Mouse (Mus musculus) MEL (cell line): ENCODE measurements around the gene Catsper1. TPM values are rescaled to one million over a fixed set of nuclear protein-coding genes. Genes with fewer than 3 reads are reported as not detected.

Experiments used
- DNase-seq: peaks from one replicate; pipeline ENCODE4 v3.0.0; 2011; ENCODE audit warnings: low read depth, low spot score
- H3K27ac ChIP-seq: 2 replicates; pipeline ENCODE4 v1.5.1; 2012; ENCODE audit warnings: low read depth, mild to moderate bottlenecking, control low read depth, low read length, moderate library complexity; ENCODE audit not compliant: control insufficient read depth
- H3K27me3 ChIP-seq, 2 experiments: fragments of 150-350 bp in 1 of 2; sonication (generic) in 1 of 2; 2 replicates each; pipeline ENCODE4 v1.6.1; 2012; ENCODE audit warnings: low read length in 2 of 2, mild to moderate bottlenecking in 2 of 2, improper control_type of control experiment in 1 of 2, moderate library complexity in 1 of 2; ENCODE audit not compliant: insufficient read depth in 2 of 2, control insufficient read depth in 1 of 2
- H3K36me3 ChIP-seq, 2 experiments: 2 replicates each; pipeline ENCODE4 v1.6.1; 2012 to 2014; ENCODE audit warnings: low read length in 2 of 2, improper control_type of control experiment in 1 of 2, inconsistent platforms in 1 of 2, mild to moderate bottlenecking in 1 of 2; ENCODE audit not compliant: insufficient read depth in 2 of 2, control insufficient read depth in 1 of 2
- H3K4me1 ChIP-seq, 2 experiments: fragments of 150-350 bp in 1 of 2; sonication (generic) in 1 of 2; 2 replicates each; pipeline ENCODE4 v1.6.1; 2012; ENCODE audit warnings: low read length in 2 of 2, improper control_type of control experiment in 1 of 2, mild to moderate bottlenecking in 1 of 2; ENCODE audit not compliant: insufficient read depth in 2 of 2, control insufficient read depth in 1 of 2
- H3K4me3 ChIP-seq, 2 experiments: fragments of 150-350 bp in 1 of 2; sonication (generic) in 1 of 2; 2 replicates each; pipeline ENCODE4 v1.5.1; 2012; ENCODE audit warnings: low read depth in 2 of 2, low read length in 2 of 2, mild to moderate bottlenecking in 2 of 2, moderate library complexity in 2 of 2, control low read depth in 1 of 2, improper control_type of control experiment in 1 of 2; ENCODE audit not compliant: control insufficient read depth in 1 of 2, insufficient read depth in 1 of 2
- H3K79me2 ChIP-seq: 2 replicates; pipeline ENCODE4 v1.6.1; 2012; ENCODE audit warnings: mild to moderate bottlenecking, low read length, moderate library complexity; ENCODE audit not compliant: control insufficient read depth, poor library complexity, insufficient read depth
- H3K9ac ChIP-seq: 2 replicates; pipeline ENCODE4 v1.6.1; 2012; ENCODE audit warnings: low read depth, mild to moderate bottlenecking, control low read depth, low read length, moderate library complexity; ENCODE audit not compliant: control insufficient read depth, poor library complexity, severe bottlenecking
- H3K9me3 ChIP-seq: fragments of 150-350 bp; sonication (generic); replicated peaks from 2 replicates; pipeline ENCODE4 v1.6.1; 2012; ENCODE audit warnings: mild to moderate bottlenecking, low read length, improper control_type of control experiment, moderate library complexity; ENCODE audit not compliant: insufficient read depth
- BHLHE40 ChIP-seq: IDR thresholded peaks from 2 replicates; pipeline ENCODE4 v1.6.1; 2012; ENCODE audit warnings: low read depth, mild to moderate bottlenecking, inconsistent platforms, low read length, improper control_type of control experiment, borderline replicate concordance
- CTCF ChIP-seq, 3 experiments: IDR thresholded peaks in 2 of 3; conservative IDR thresholded peaks in 1 of 3; 2 replicates each; pipeline ENCODE4 v1.5.1; 2011 to 2012; ENCODE audit warnings: low read length in 3 of 3, low read depth in 2 of 3, mild to moderate bottlenecking in 2 of 3, improper control_type of control experiment in 1 of 3, inconsistent platforms in 1 of 3, mixed read lengths in 1 of 3, moderate library complexity in 1 of 3; ENCODE audit not compliant: control insufficient read depth in 1 of 3, insufficient read depth in 1 of 3, poor library complexity in 1 of 3, severe bottlenecking in 1 of 3
- HCFC1 ChIP-seq: IDR thresholded peaks from 2 replicates; pipeline ENCODE4 v1.6.1; 2012; ENCODE audit warnings: low read depth, mild to moderate bottlenecking, inconsistent platforms, low read length, improper control_type of control experiment, moderate library complexity
- KAT2A ChIP-seq: conservative IDR thresholded peaks from 2 replicates; pipeline ENCODE4 v1.6.1; 2012; ENCODE audit warnings: low read depth, low read length, improper control_type of control experiment, inconsistent platforms
- MAFK ChIP-seq: IDR thresholded peaks from 2 replicates; pipeline ENCODE4 v1.6.1; 2011; ENCODE audit warnings: low read depth, mild to moderate bottlenecking, low read length, improper control_type of control experiment, borderline replicate concordance
- MEF2A ChIP-seq: IDR thresholded peaks from 2 replicates; pipeline ENCODE4 v1.6.1; 2014; ENCODE audit warnings: low read depth, mild to moderate bottlenecking, inconsistent platforms, low read length, improper control_type of control experiment; ENCODE audit not compliant: poor library complexity, insufficient replicate concordance, severe bottlenecking; ENCODE audit errors: extremely low read depth
- MYB ChIP-seq: IDR thresholded peaks from 2 replicates; pipeline ENCODE4 v1.6.1; 2011; ENCODE audit warnings: mild to moderate bottlenecking, low read depth, low read length, improper control_type of control experiment
- POLR2AphosphoS2 ChIP-seq: IDR thresholded peaks from 2 replicates; pipeline ENCODE4 v1.6.1; 2011; ENCODE audit warnings: low read length, improper control_type of control experiment
- RCOR1 ChIP-seq: IDR thresholded peaks from 2 replicates; pipeline ENCODE4 v1.6.1; 2012; ENCODE audit warnings: low read depth, mild to moderate bottlenecking, inconsistent platforms, low read length, improper control_type of control experiment
- SIN3A ChIP-seq: IDR thresholded peaks from 2 replicates; pipeline ENCODE4 v1.6.1; 2012; ENCODE audit warnings: low read length, improper control_type of control experiment, inconsistent platforms
- SMC3 ChIP-seq: IDR thresholded peaks from 2 replicates; pipeline ENCODE4 v1.6.1; 2011; ENCODE audit warnings: low read depth, low read length, improper control_type of control experiment
- TAL1 ChIP-seq: IDR thresholded peaks from 2 replicates; pipeline ENCODE4 v1.6.1; 2012; ENCODE audit warnings: mild to moderate bottlenecking, inconsistent platforms, low read length, moderate library complexity, mixed read lengths
- USF1 ChIP-seq: IDR thresholded peaks from 2 replicates; pipeline ENCODE4 v1.6.1; 2014; ENCODE audit warnings: low read depth, mild to moderate bottlenecking, inconsistent platforms, low read length, improper control_type of control experiment, moderate library complexity
- ZKSCAN1 ChIP-seq: IDR thresholded peaks from 2 replicates; pipeline ENCODE4 v1.6.1; 2012; ENCODE audit warnings: low read depth, mild to moderate bottlenecking, inconsistent platforms, low read length, improper control_type of control experiment, moderate library complexity
- polyA plus RNA-seq, 2 experiments: library from polyadenylated mRNA; stranded (reverse) in 1 of 2; unstranded in 1 of 2; fragments of >175 nt in 1 of 2; fragments of >200 nt in 1 of 2; gene quantifications; 2 replicates each; pipeline versions ENCODE4 v1.2.1 to v1.2.4; 2012; ENCODE audit warnings: low replicate concordance in 2 of 2, low read depth in 1 of 2; ENCODE audit not compliant: insufficient read length in 2 of 2, insufficient read depth in 1 of 2, missing spikeins in 1 of 2
- total RNA-seq: library from RNA; depleted of rRNA; stranded (reverse); fragments of 300-350 nt; gene quantifications from 2 replicates; pipeline ENCODE4 v1.2.3, GENCODE M21; 2012

Gene Catsper1
- total and polyA plus RNA-seq, 3 experiments, result not detected

GRCm38 (mm10) chr19:5297903-5298800, 37.4 kb upstream of the Catsper1 start, which contains the start of gene Gal3st3:
Gal3st3 (plus strand) TSS chr19:5298331.
- Histone ChIP-seq H3K9me3 (no peaks in the 10 kb centered on the region), H3K27me3 (no peaks in the 10 kb centered on the region), H3K4me3 (no peak within 1 kb of the TSS), H3K27ac (no peak within 1 kb of the TSS), H3K9ac (no peak within 1 kb of the TSS), H3K4me1 (peaks cover 5 to 12% of the 10 kb centered on the region in 2 experiments), H3K36me3 (peaks cover 3 to 17% of the 10 kb centered on the region in 2 experiments; a peak in 3 of 4 replicates), H3K79me2 (peaks cover 17% of the 10 kb centered on the region)
- no peak for DNase-seq
- TF ChIP-seq CTCF (IDR thresholded peaks at IDR 0.05 in 2 of 3, conservative IDR thresholded peaks at IDR 0.05 in 1 of 3; ENCODE audit: control insufficient read depth in 1 of 3, insufficient read depth in 1 of 3, low read depth in 2 of 3, low read length in 3 of 3, poor library complexity in 1 of 3, severe bottlenecking in 1 of 3) (no peak), SIN3A (no peak)

GRCm38 (mm10) chr19:5300588-5300987, 35.0 kb upstream of the Catsper1 start:
- Histone ChIP-seq H3K9ac (no peak overlapping the region), H3K4me3 (no peak overlapping the region), H3K36me3 (peaks cover 0 to 5% of the 10 kb centered on the region in 2 experiments; a peak in 2 of 4 replicates), H3K27me3 (no peaks in the 10 kb centered on the region), H3K79me2 (peaks cover under 1% of the 10 kb centered on the region; the same call in 1 of the 2 replicates), H3K4me1 (peaks cover 0 to 6% of the 10 kb centered on the region in 2 experiments; a peak in 2 of 4 replicates), H3K27ac (no peak overlapping the region), H3K9me3 (no peaks in the 10 kb centered on the region)
- TF ChIP-seq KAT2A (no peak), MEF2A (no peak), HCFC1 (no peak), MAFK (no peak), USF1 (no peak), TAL1 (no peak), BHLHE40 (no peak), RCOR1 (no peak), SMC3 (no peak), MYB (no peak), ZKSCAN1 (no peak), CTCF (IDR thresholded peaks at IDR 0.05 in 2 of 3, conservative IDR thresholded peaks at IDR 0.05 in 1 of 3; ENCODE audit: control insufficient read depth in 1 of 3, insufficient read depth in 1 of 3, low read depth in 2 of 3, low read length in 3 of 3, poor library complexity in 1 of 3, severe bottlenecking in 1 of 3) (no peak), POLR2AphosphoS2 (no peak)
- DNase-seq, result no peak
